Mouse (Mus musculus): ENCODE measurements around the gene Bfsp2.

- no peak for TF ChIP-seq CTCF (IDR thresholded peaks at IDR 0.05; ENCODE audit: low read depth)
- no peak for TF ChIP-seq EP300 (optimal IDR thresholded peaks at IDR 0.05)
Measured at GRCm38 (mm10) chr9:103459307-103459706, 20.9 kb downstream of the Bfsp2 start.

Measured in stomach, postnatal 0 days (tissue).